Mouse (Mus musculus) midbrain, embryonic 11.5 days (tissue): ENCODE results near the gene Btn1a1. TPM values are rescaled to one million over a fixed set of nuclear protein-coding genes. Genes with fewer than 3 reads are reported as not detected.

Experiments used
- ATAC-seq: fragments of 200-750 bp; cut with Nextera tagmentation; 2 replicates; pipeline ENCODE4 v1.8.0; 2017; ENCODE audit warnings: moderate TSS enrichment, moderate library complexity; ENCODE audit not compliant: low FRiP score
- DNase-seq: peaks from one replicate; pipeline ENCODE4 v3.0.0; 2015; ENCODE audit warnings: low spot score; ENCODE audit errors: missing footprints
- H3K27ac ChIP-seq: fragments of 300-500 bp; sonication (generic); 2 replicates; pipeline ENCODE4 v1.5.1; 2014; ENCODE audit warnings: low read depth, low read length
- H3K27me3 ChIP-seq: fragments of 300-500 bp; sonication (generic); 2 replicates; pipeline ENCODE4 v1.6.1; 2014; ENCODE audit warnings: mild to moderate bottlenecking, low read length, moderate library complexity, mixed read lengths; ENCODE audit not compliant: control insufficient read depth, insufficient read depth
- H3K36me3 ChIP-seq: fragments of 300-500 bp; sonication (generic); 2 replicates; pipeline ENCODE4 v1.6.1; 2014; ENCODE audit warnings: mild to moderate bottlenecking, low read length, moderate library complexity, mixed read lengths; ENCODE audit not compliant: control insufficient read depth, insufficient read depth
- H3K4me1 ChIP-seq: fragments of 300-500 bp; sonication (generic); 2 replicates; pipeline ENCODE4 v1.6.1; 2014; ENCODE audit warnings: low read length; ENCODE audit not compliant: control insufficient read depth, insufficient read depth
- H3K4me2 ChIP-seq: fragments of 300-500 bp; sonication (generic); 2 replicates; pipeline ENCODE4 v1.6.1; 2014; ENCODE audit warnings: mild to moderate bottlenecking, moderate library complexity
- H3K4me3 ChIP-seq: fragments of 300-500 bp; sonication (generic); 2 replicates; pipeline ENCODE4 v1.5.1; 2014; ENCODE audit warnings: low read depth, low read length
- H3K9ac ChIP-seq: fragments of 300-500 bp; sonication (generic); 2 replicates; pipeline ENCODE4 v1.6.1; 2014; ENCODE audit warnings: low read length
- H3K9me3 ChIP-seq: fragments of 300-500 bp; sonication (generic); 2 replicates; pipeline ENCODE4 v1.6.1; 2016; ENCODE audit warnings: low read length; ENCODE audit not compliant: control insufficient read depth
- WGBS: fragments of 180-500 bp; shearing (Covaris S2); extraction: QIAGEN DNeasy Blood & Tissue Kit; methylation state at CpG from one replicate; pipeline ENCODE4 v1.1.7; 2014; 5-methylcytosine and 5-hydroxymethylcytosine counted together
- polyA plus RNA-seq: library from polyadenylated mRNA; unstranded; fragments of >200 nt; fragmentation: Nextera tagmentation; extraction: Ambion mirVana; gene quantifications from 2 replicates; pipeline ENCODE4 v1.2.1, GENCODE M21; 2014

Btn1a1 gene
- polyA plus RNA-seq, 1 experiment from 2014 or later: not detected

DNA sequence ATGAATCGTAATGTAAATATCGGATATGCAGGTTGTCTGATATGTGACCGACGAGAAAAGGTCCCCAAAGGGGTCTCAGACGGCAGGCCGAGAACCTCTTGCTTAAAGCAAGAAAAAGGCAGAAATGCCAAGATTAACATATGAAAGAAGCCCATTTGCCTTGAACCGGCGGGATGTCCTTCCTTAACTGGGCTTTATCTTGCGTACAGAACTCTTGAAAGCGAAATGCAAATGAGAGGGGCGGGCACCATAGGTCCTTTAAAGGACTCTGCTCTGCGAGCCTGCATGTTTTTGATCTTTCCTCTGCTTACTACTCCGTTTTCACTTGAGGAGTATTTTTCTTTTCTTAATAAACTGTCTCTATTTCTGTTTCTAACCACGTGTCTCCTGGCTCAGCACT is 26.3 kb upstream of the Btn1a1 start:
- Histone ChIP-seq H3K9ac (no peak overlapping the region), H3K36me3 (no peaks in the 10 kb centered on the region)
- ATAC-seq: peak; percentile 53

DNA sequence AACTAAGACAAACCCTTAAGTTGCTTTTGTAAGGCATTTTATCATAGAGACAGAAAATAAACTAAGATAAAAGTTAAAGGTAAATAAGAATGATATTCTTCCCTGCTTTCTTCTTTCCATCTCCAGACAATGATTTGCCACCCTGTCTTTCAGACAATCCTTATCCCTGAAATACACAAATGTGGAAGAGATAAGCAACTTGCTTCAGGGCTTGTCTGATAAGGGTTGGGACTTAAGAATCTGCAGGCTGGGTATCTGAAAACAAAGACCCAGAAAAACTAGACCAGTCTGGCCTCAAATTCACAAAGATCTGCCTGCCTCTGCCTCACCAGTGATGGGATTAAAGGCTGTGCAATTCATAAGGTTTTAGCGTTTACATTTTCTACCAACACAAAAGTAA is 25.6 kb upstream of the Btn1a1 start:
- Histone ChIP-seq H3K9me3 (no peaks in the 10 kb centered on the region), H3K4me1 (peaks cover 10% of the 10 kb centered on the region), H3K27me3 (no peaks in the 10 kb centered on the region), H3K4me3 (no peak overlapping the region), H3K27ac (no peak overlapping the region), H3K4me2 (no peak overlapping the region), H3K36me3 (no peaks in the 10 kb centered on the region), H3K9ac (no peak overlapping the region)
- ATAC-seq (no peak), DNase-seq (no peak)
- 21% methylated on average over 1 of the region's 1 CpGs for whole genome bisulfite sequencing

More for the DNA sequence above, 26.3 kb upstream of the Btn1a1 start:
- no peaks in the 10 kb centered on the region for H3K27me3 ChIP-seq
- peak overlapping the region; percentile 43 for H3K4me2 ChIP-seq
- WGBS: 4% methylated on average over 14 of the region's 14 CpGs
- H3K27ac ChIP-seq: no peak overlapping the region
- H3K4me1 ChIP-seq: peaks cover 10% of the 10 kb centered on the region
- H3K9me3 ChIP-seq: no peaks in the 10 kb centered on the region
- DNase-seq: peak; percentile 86
- H3K4me3 ChIP-seq: peak overlapping the region; percentile 15; the same call in 1 of the 2 replicates

DNA sequence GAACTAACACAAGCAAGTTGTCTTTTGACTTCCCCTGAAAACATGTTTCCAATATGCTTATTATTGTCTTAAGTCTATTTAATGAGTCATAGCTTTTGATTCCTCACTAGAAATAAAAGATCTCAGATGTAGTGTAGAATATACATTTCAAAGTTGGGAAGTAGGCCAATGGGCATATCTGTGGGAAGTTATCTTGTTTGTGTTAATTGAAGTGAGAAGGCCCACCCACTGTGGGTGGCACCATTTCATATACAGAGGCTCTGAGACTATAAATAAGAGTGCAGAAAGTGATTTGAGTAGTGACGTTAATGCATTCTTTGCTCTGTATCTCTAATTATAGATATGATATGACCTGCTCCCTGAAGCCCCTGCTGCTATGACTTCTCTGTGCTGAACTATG is 25.2 kb upstream of the Btn1a1 start:
- Histone ChIP-seq H3K36me3 (no peaks in the 10 kb centered on the region), H3K9ac (no peak overlapping the region), H3K27me3 (no peaks in the 10 kb centered on the region), H3K4me2 (no peak overlapping the region), H3K4me1 (peaks cover 10% of the 10 kb centered on the region), H3K4me3 (no peak overlapping the region), H3K27ac (no peak overlapping the region), H3K9me3 (no peaks in the 10 kb centered on the region)
- no peak for ATAC-seq
- no peak for DNase-seq
- WGBS: 83% methylated on average over 1 of the region's 1 CpGs

DNA sequence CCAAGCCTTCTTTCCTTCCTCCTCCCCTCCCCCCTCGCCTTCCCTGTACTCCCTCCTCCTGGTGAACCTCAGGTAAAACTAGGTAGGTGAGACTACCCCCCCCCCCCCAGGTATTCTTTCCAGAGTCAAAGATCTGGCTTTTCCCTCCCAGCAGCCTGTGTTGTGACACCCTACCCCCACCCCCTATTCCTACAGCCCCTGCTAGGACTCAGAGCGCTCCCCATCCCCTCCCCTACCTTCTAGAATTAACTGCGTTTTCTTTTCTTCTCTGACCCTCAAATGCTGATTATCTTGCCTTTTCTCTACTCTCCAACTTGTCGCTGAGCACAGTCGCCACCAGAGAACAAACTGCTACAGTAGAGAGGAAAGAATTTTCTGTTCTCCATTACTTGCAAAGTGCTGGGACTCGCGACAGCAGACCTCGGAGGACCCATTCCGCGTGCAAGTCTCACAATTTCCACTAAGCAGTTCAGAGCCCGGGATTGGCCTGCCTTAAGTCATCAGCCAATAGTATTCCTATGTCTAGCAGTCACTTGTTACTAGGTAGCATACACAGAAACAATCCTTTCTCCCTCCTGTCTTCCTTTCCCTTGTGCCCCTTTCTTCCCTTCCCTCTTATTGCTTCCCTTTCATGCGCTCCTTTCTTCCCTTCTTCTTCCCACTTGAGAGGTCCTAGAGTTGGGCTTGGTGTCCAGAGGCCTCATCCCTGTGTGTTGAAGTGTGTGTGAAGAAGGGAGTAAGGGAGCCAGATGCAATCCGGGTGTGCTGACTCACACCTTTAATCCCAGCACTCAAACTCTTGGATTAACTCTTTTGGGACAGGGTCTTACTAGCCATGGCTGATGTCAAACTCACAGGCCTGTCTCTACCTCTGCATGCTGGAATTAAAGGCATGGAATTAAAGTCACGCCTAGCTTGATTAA is 23.0 kb upstream of the Btn1a1 start, which contains the start of gene Btn2a2:
Gene Btn2a2 (minus strand): TSS at position 458 of the 923 bp plus-strand sequence.
- DNase-seq (peak; percentile 93), ATAC-seq (peak; percentile 89)
- peak within 1 kb of the TSS; percentile 16 for H3K4me3 ChIP-seq
- no peaks in the 10 kb centered on the region for H3K9me3 ChIP-seq
- H3K9ac ChIP-seq: no peak within 1 kb of the TSS
- peaks cover 10% of the 10 kb centered on the region for H3K4me1 ChIP-seq
- H3K4me2 ChIP-seq: peak within 1 kb of the TSS; percentile 39
- 2% methylated on average over 13 of the region's 14 CpGs for WGBS
- no peak within 1 kb of the TSS for H3K27ac ChIP-seq
- H3K27me3 ChIP-seq: no peaks in the 10 kb centered on the region
- no peaks in the 10 kb centered on the region for H3K36me3 ChIP-seq

DNA sequence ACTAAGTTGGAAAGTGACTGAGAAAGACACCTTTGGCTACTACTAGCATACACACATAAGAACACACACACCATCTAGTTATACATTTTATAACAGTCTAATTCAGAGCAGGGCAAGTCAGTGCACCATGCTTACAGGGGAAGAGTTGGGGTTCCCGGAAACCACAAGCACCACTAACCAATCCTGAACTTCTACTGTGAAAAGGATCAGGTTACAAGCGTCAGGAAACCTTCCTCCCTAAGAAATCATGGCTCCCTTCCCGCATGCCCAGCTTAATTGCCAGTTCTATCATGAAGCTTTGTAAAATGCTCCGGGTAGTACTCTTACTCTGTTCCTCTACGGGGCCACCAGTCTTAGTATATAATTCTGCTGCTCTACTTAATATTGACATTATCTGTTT is 19.6 kb upstream of the Btn1a1 start:
- H3K9me3 ChIP-seq: no peaks in the 10 kb centered on the region
- DNase-seq: no peak

DNA sequence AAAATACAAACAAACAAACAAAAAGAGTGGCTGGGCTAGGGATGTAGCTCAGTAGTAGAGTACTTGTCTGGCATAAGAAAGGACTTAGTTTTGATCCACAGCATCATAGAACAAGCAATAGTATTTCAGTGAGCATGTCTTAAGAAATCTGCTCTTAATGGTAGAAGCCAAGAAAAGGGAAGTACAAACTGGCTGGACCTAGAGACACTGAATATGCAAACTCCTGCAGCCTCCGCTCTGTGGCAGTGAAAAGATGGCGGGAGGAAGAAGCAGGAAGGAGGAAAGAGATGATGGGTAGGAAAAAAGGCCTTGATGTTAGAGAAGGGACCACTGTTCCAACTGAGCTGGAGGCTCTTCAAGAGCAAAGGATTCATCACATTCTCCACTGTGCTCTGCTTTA is 17.5 kb upstream of the Btn1a1 start:
- no peak for ATAC-seq
- 89% methylated on average over 2 of the region's 2 CpGs for WGBS
- H3K4me1 ChIP-seq: no peaks in the 10 kb centered on the region
- H3K4me2 ChIP-seq: no peak overlapping the region
- H3K9me3 ChIP-seq: no peaks in the 10 kb centered on the region
- H3K36me3 ChIP-seq: no peaks in the 10 kb centered on the region
- no peak overlapping the region for H3K9ac ChIP-seq
- no peak for DNase-seq
- no peak overlapping the region for H3K27ac ChIP-seq
- no peak overlapping the region for H3K4me3 ChIP-seq
- no peaks in the 10 kb centered on the region for H3K27me3 ChIP-seq

More for the DNA sequence above, 19.6 kb upstream of the Btn1a1 start:
- Histone ChIP-seq H3K27me3 (no peaks in the 10 kb centered on the region), H3K4me1 (0 out of 2 replicates have a peak, but pooled peaks cover 3% of the 10 kb centered on the region), H3K36me3 (no peaks in the 10 kb centered on the region), H3K4me3 (no peak overlapping the region), H3K9ac (no peak overlapping the region), H3K27ac (no peak overlapping the region), H3K4me2 (no peak overlapping the region)
- no peak for ATAC-seq
- 50% methylated on average over 5 of the region's 5 CpGs for WGBS

DNA sequence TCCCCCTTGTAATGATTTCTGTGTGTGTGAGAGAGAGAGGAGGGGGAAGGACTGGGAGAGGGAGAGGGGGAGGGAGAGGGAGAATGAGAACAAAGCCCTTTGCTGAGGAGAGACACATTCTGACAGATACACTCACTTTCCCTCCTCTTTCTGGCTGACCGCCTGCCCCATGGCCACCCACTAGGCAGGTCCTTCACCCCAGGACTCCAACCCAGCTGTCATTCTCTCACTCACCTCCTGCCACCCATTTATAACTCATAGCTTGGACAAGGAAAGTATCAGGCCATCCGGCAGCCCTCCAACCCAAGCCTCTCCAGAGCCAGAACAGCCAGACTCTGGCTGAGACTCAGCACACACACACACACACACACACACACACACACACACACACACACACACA is 10.0 kb upstream of the Btn1a1 start:
- peaks cover 2% of the 10 kb centered on the region; the same call in 1 of the 2 replicates for H3K4me1 ChIP-seq
- H3K9ac ChIP-seq: peak overlapping the region; percentile 27; the same call in 1 of the 2 replicates
- peak; percentile 65 for ATAC-seq
- H3K4me3 ChIP-seq: no peak overlapping the region
- peak; percentile 87 for DNase-seq
- H3K4me2 ChIP-seq: no peak overlapping the region
- no peaks in the 10 kb centered on the region for H3K9me3 ChIP-seq
- no peaks in the 10 kb centered on the region for H3K27me3 ChIP-seq
- WGBS: 8% methylated on average over 2 of the region's 2 CpGs
- no peaks in the 10 kb centered on the region for H3K36me3 ChIP-seq
- H3K27ac ChIP-seq: no peak overlapping the region

DNA sequence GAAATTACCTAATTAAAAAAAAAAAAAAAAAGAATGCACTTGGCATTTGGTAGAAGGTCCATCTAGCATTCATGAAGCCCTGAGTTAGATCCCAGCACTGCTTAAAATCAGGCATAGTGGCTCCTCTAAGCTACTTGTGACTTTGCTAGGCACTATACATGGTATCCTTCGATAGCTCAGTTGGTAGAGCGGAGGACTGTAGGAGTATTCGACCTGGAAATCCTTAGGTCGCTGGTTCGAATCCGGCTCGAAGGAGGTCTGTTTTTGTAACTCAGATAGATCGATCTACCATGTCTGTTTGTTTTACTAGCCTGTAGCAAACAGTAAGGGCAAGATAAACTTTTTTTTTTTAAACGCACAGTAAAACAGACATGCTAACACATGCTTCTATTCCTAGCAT is 1.2 kb upstream of the Btn1a1 start:
- ATAC-seq (peak; percentile 71), DNase-seq (peak; percentile 99)
- peaks cover 3% of the 10 kb centered on the region; the same call in 1 of the 2 replicates for H3K27me3 ChIP-seq
- no peak overlapping the region for H3K9ac ChIP-seq
- H3K9me3 ChIP-seq: no peaks in the 10 kb centered on the region
- no peak overlapping the region for H3K27ac ChIP-seq
- WGBS: under 1% methylated on average over 9 of the region's 9 CpGs
- no peak overlapping the region for H3K4me2 ChIP-seq
- H3K4me1 ChIP-seq: peaks cover 7% of the 10 kb centered on the region; the same call in 1 of the 2 replicates
- no peaks in the 10 kb centered on the region for H3K36me3 ChIP-seq
- no peak overlapping the region for H3K4me3 ChIP-seq

DNA sequence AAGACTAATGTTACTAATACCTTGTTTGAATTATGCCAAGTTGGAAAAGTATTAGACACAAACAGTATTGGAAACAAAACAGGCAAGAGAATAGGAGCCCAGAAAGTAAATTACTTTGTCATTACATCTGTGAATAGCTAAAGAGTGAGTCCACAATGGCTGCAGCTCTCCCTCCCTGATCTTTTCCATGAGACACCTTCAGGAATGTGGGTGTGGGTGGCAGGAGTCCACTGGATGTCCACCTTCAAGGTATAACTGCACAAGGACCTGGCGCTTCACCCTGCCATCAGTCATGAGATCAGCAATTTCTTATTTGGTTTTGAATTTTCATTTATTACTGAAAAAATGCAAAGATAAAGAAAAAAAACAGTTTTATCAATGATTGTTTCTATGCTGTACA is 605 bp upstream of the Btn1a1 start:
- H3K4me1 ChIP-seq: peaks cover 7% of the 10 kb centered on the region; the same call in 1 of the 2 replicates
- no peaks in the 10 kb centered on the region for H3K9me3 ChIP-seq
- H3K4me3 ChIP-seq: no peak overlapping the region
- peak; percentile 88 for DNase-seq
- no peak overlapping the region for H3K27ac ChIP-seq
- H3K4me2 ChIP-seq: peak overlapping the region; percentile 78; the same call in 1 of the 2 replicates
- H3K36me3 ChIP-seq: no peaks in the 10 kb centered on the region
- peaks cover 3% of the 10 kb centered on the region; the same call in 1 of the 2 replicates for H3K27me3 ChIP-seq
- no peak overlapping the region for H3K9ac ChIP-seq
- WGBS: 47% methylated on average over 1 of the region's 1 CpGs
- ATAC-seq: no peak
